Mouse (Mus musculus) CH12.LX (cell line): ENCODE results near the gene Tns3. TPM values are rescaled to one million over a fixed set of nuclear protein-coding genes. Genes with fewer than 3 reads are reported as not detected.

Experiments
- DNase-seq: peaks from one replicate; pipeline ENCODE4 v3.0.0-alpha.2; 2013; ENCODE audit errors: extremely low read depth
- H3K27ac ChIP-seq: 2 replicates; pipeline ENCODE4 v1.5.1; 2012; ENCODE audit warnings: low read depth, mild to moderate bottlenecking, control low read depth, moderate library complexity; ENCODE audit not compliant: insufficient read depth
- H3K27me3 ChIP-seq: replicated peaks from 2 replicates; pipeline ENCODE3; 2012; ENCODE audit warnings: inconsistent platforms
- H3K36me3 ChIP-seq, 2 experiments: replicated peaks in 1 of 2; 2 replicates each; pipeline versions ENCODE3 to v1.6.1; 2012; ENCODE audit warnings: inconsistent platforms in 1 of 2, low read length in 1 of 2, mild to moderate bottlenecking in 1 of 2, mixed read lengths in 1 of 2, moderate library complexity in 1 of 2; ENCODE audit not compliant: control insufficient read depth in 1 of 2, insufficient read depth in 1 of 2
- H3K4me1 ChIP-seq, 2 experiments: 2 replicates each; pipeline ENCODE4 v1.6.1; 2012; ENCODE audit warnings: inconsistent platforms in 1 of 2, moderate library complexity in 1 of 2; ENCODE audit not compliant: insufficient read depth in 2 of 2, control insufficient read depth in 1 of 2
- H3K4me2 ChIP-seq: 2 replicates; pipeline ENCODE4 v1.6.1; 2012; ENCODE audit warnings: low read depth, mild to moderate bottlenecking, control low read depth; ENCODE audit not compliant: poor library complexity, insufficient read depth, severe bottlenecking
- H3K4me3 ChIP-seq, 3 experiments: fragments of 150-350 bp in 1 of 3; sonication (generic) in 1 of 3; replicated peaks in 1 of 3; 2 replicates each; pipeline versions ENCODE3 to v1.5.1; 2011 to 2012; ENCODE audit warnings: low read depth in 2 of 3, low read length in 2 of 3, mild to moderate bottlenecking in 2 of 3, moderate library complexity in 2 of 3, control low read depth in 1 of 3, improper control_type of control experiment in 1 of 3, inconsistent platforms in 1 of 3, mixed read lengths in 1 of 3; ENCODE audit not compliant: poor library complexity in 1 of 3
- H3K79me2 ChIP-seq: replicated peaks from 2 replicates; pipeline ENCODE4 v1.6.1; 2012; ENCODE audit warnings: mild to moderate bottlenecking, moderate library complexity; ENCODE audit not compliant: control insufficient read depth, poor library complexity, insufficient read depth, severe bottlenecking; ENCODE audit errors: extremely low read depth
- H3K9ac ChIP-seq: 2 replicates; pipeline ENCODE4 v1.6.1; 2012; ENCODE audit warnings: low read depth, mild to moderate bottlenecking, control low read depth, moderate library complexity; ENCODE audit not compliant: insufficient read depth
- H3K9me3 ChIP-seq: replicated peaks from 2 replicates; pipeline ENCODE3; 2012; ENCODE audit warnings: low read length, inconsistent platforms, mixed read lengths
- BHLHE40 ChIP-seq: IDR thresholded peaks from 2 replicates; pipeline ENCODE4 v1.6.1; 2011; ENCODE audit warnings: mild to moderate bottlenecking, low read depth, low read length, improper control_type of control experiment
- CTCF ChIP-seq, 2 experiments: IDR thresholded peaks in 1 of 2; conservative IDR thresholded peaks in 1 of 2; 2 replicates each; pipeline ENCODE4 v1.5.1; 2011 to 2012; ENCODE audit warnings: low read depth in 2 of 2, low read length in 2 of 2, improper control_type of control experiment in 1 of 2, inconsistent platforms in 1 of 2, mild to moderate bottlenecking in 1 of 2, moderate library complexity in 1 of 2
- E2F4 ChIP-seq: IDR thresholded peaks from 2 replicates; pipeline ENCODE4 v1.6.1; 2011; ENCODE audit warnings: low read depth, low read length, improper control_type of control experiment; ENCODE audit not compliant: insufficient replicate concordance
- EP300 ChIP-seq: IDR thresholded peaks from 2 replicates; pipeline ENCODE4 v1.6.1; 2011; ENCODE audit warnings: low read length, improper control_type of control experiment
- ETS1 ChIP-seq: conservative IDR thresholded peaks from 2 replicates; pipeline ENCODE4 v1.6.1; 2012; ENCODE audit warnings: low read depth, mild to moderate bottlenecking, inconsistent platforms, low read length, improper control_type of control experiment, moderate library complexity
- HCFC1 ChIP-seq: IDR thresholded peaks from 2 replicates; pipeline ENCODE4 v1.6.1; 2012; ENCODE audit warnings: low read depth, mild to moderate bottlenecking, inconsistent platforms, low read length, improper control_type of control experiment
- JUN ChIP-seq: IDR thresholded peaks from 2 replicates; pipeline ENCODE4 v1.6.1; 2011; ENCODE audit warnings: low read depth, mild to moderate bottlenecking, low read length, improper control_type of control experiment, moderate library complexity; ENCODE audit not compliant: insufficient read depth
- JUND ChIP-seq: conservative IDR thresholded peaks from 2 replicates; pipeline ENCODE4 v1.6.1; 2011; ENCODE audit warnings: low read depth, low read length, improper control_type of control experiment
- KAT2A ChIP-seq: IDR thresholded peaks from 2 replicates; pipeline ENCODE4 v1.6.1; 2012; ENCODE audit warnings: low read length, improper control_type of control experiment, inconsistent platforms; ENCODE audit not compliant: insufficient replicate concordance
- MAFK ChIP-seq: IDR thresholded peaks from 2 replicates; pipeline ENCODE4 v1.6.1; 2011; ENCODE audit warnings: low read length, improper control_type of control experiment; ENCODE audit not compliant: insufficient replicate concordance
- MAX ChIP-seq: IDR thresholded peaks from 2 replicates; pipeline ENCODE4 v1.6.1; 2011; ENCODE audit warnings: low read length, improper control_type of control experiment
- MXI1 ChIP-seq: IDR thresholded peaks from 2 replicates; pipeline ENCODE4 v1.6.1; 2011; ENCODE audit warnings: mild to moderate bottlenecking, low read depth, low read length, improper control_type of control experiment
- MYC ChIP-seq: IDR thresholded peaks from 2 replicates; pipeline ENCODE4 v1.6.1; 2011; ENCODE audit warnings: low read depth, mild to moderate bottlenecking, improper control_type of control experiment, low read length
- NELFE ChIP-seq: IDR thresholded peaks from 2 replicates; pipeline ENCODE4 v1.6.1; 2011; ENCODE audit warnings: low read depth, low read length, improper control_type of control experiment
- POLR2AphosphoS2 ChIP-seq: IDR thresholded peaks from 2 replicates; pipeline ENCODE4 v1.6.1; 2011; ENCODE audit warnings: low read depth, low read length, improper control_type of control experiment
- RCOR1 ChIP-seq: conservative IDR thresholded peaks from 2 replicates; pipeline ENCODE4 v1.6.1; 2012; ENCODE audit warnings: low read depth, mild to moderate bottlenecking, inconsistent platforms, low read length, improper control_type of control experiment
- SIN3A ChIP-seq: IDR thresholded peaks from 2 replicates; pipeline ENCODE4 v1.6.1; 2012; ENCODE audit warnings: low read length, improper control_type of control experiment, inconsistent platforms
- SMC3 ChIP-seq: IDR thresholded peaks from 2 replicates; pipeline ENCODE4 v1.6.1; 2011; ENCODE audit warnings: low read depth, low read length, improper control_type of control experiment
- UBTF ChIP-seq: IDR thresholded peaks from 2 replicates; pipeline ENCODE4 v1.6.1; 2012; ENCODE audit warnings: low read depth, mild to moderate bottlenecking, inconsistent platforms, low read length, improper control_type of control experiment, moderate library complexity
- USF1 ChIP-seq: IDR thresholded peaks from 2 replicates; pipeline ENCODE4 v1.6.1; 2014; ENCODE audit warnings: low read depth, mild to moderate bottlenecking, inconsistent platforms, low read length, improper control_type of control experiment
- USF2 ChIP-seq: conservative IDR thresholded peaks from 2 replicates; pipeline ENCODE4 v1.6.1; 2011; ENCODE audit warnings: low read depth, low read length, improper control_type of control experiment
- ZC3H11A ChIP-seq: IDR thresholded peaks from 2 replicates; pipeline ENCODE4 v1.6.1; 2012; ENCODE audit warnings: low read depth, mild to moderate bottlenecking, inconsistent platforms, low read length, improper control_type of control experiment
- ZKSCAN1 ChIP-seq: IDR thresholded peaks from 2 replicates; pipeline ENCODE4 v1.6.1; 2012; ENCODE audit warnings: low read depth, inconsistent platforms, low read length, improper control_type of control experiment, borderline replicate concordance
- ZMIZ1 ChIP-seq: IDR thresholded peaks from 2 replicates; pipeline ENCODE4 v1.6.1; 2012; ENCODE audit warnings: low read depth, mild to moderate bottlenecking, inconsistent platforms, low read length, improper control_type of control experiment
- ZNF384 ChIP-seq: IDR thresholded peaks from 2 replicates; pipeline ENCODE4 v1.6.1; 2012; ENCODE audit warnings: low read depth, low read length, improper control_type of control experiment, inconsistent platforms
- dilution Hi-C: fragments of 300-500 bp; cut with MboI; formaldehyde crosslinking; loops from 2 replicates; pipeline ENCODE4 v1.14.3; 2020; ENCODE audit warnings: low sequenced_read_pairs; ENCODE audit not compliant: extremely low pct_unique_long_range_greater_than_20kb, extremely low pct_ligation_motif_present
- in situ Hi-C: fragments of 300-500 bp; cut with MboI; formaldehyde crosslinking; loops from 3 replicates; pipeline ENCODE4 v1.14.3; 2019; ENCODE audit warnings: low sequenced_read_pairs, low pct_ligation_motif_present, low pct_unique_long_range_greater_than_20kb, mixed read lengths
- polyA plus RNA-seq: library from polyadenylated mRNA; unstranded; fragments of >175 nt; gene quantifications from 2 replicates; pipeline ENCODE4 v1.2.1, GENCODE M21; 2012; ENCODE audit warnings: low read depth; ENCODE audit not compliant: insufficient read length
- total RNA-seq, 2 experiments: library from RNA; depleted of rRNA; stranded (reverse); fragments of 300-350 nt in 1 of 2; fragments of >200 nt in 1 of 2; gene quantifications; 2 replicates each; pipeline ENCODE4 v1.2.3; 2012 to 2014

Gene Tns3
- total and polyA plus RNA-seq, 3 experiments = 0.03 to 1.3 (median 0.33) TPM

DNA sequence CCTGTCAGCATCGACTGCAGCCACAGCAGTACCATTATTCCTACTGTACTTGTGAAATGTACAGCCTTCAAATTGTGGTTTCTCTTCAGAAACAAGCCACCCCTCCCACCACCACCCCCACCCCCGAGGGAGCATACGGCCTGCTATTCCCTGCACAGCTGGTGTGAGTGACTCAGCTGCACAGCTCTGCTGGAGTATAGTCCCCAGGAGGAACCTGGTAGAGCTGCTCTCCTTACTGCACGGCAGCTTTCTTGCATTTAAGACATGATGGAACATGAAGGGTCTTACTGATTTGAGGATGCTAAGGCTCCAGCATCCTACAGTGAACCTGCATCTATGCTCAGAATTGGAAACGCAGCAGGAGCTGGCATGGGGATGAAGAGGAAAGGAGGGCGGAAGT is 176.1 kb downstream of the Tns3 start:
- Histone ChIP-seq H3K9me3 (no peaks in the 10 kb centered on the region), H3K79me2 (no peaks in the 10 kb centered on the region), H3K4me3 (no peak overlapping the region), H3K4me1 (no peaks in the 10 kb centered on the region), H3K36me3 (no peaks in the 10 kb centered on the region), H3K27me3 (peaks cover 94% of the 10 kb centered on the region), H3K4me2 (no peak overlapping the region), H3K27ac (no peak overlapping the region), H3K9ac (no peak overlapping the region)
- TF ChIP-seq USF1 (no peak), E2F4 (no peak), JUN (no peak), JUND (no peak), MYC (no peak), USF2 (no peak), SIN3A (no peak), MXI1 (no peak), EP300 (no peak), CTCF (conservative IDR thresholded peaks at IDR 0.05 in 1 of 2, IDR thresholded peaks at IDR 0.05 in 1 of 2; ENCODE audit: low read depth in 2 of 2, low read length in 2 of 2) (no peak), SMC3 (no peak), BHLHE40 (no peak), ZNF384 (no peak), MAFK (no peak), POLR2AphosphoS2 (no peak), KAT2A (no peak), NELFE (no peak)
- DNase-seq = no peak
- dilution Hi-C loops = no loop called here
- in situ Hi-C loops = no loop called here

DNA sequence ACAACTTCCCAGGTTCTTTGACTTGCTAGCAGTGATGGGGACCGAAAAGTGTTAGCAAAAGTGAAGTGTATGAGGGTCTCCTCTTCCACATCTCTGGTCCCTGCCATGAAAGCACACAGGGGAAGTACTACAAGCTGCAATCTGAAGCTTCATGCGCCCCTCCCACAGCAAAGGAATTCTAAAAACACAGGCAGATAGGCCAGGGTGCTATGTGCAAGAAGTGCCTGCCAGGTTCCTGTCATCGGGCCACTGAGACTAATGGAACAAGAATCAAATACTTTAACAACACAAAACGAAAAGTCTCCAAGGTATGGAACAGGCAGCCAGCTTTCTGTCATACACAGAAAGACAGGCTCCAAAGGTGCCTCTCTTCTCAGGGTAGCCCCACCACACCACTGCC is 177.8 kb downstream of the Tns3 start:
- Histone ChIP-seq H3K4me3 (no peak overlapping the region), H3K4me2 (no peak overlapping the region), H3K9me3 (no peaks in the 10 kb centered on the region), H3K79me2 (no peaks in the 10 kb centered on the region), H3K36me3 (no peaks in the 10 kb centered on the region), H3K27ac (no peak overlapping the region), H3K9ac (no peak overlapping the region), H3K27me3 (peaks cover 94% of the 10 kb centered on the region), H3K4me1 (no peaks in the 10 kb centered on the region)
- in situ Hi-C loops = no loop called here
- TF ChIP-seq EP300 = no peak
- TF ChIP-seq ZKSCAN1 = no peak
- no peak for TF ChIP-seq HCFC1
- TF ChIP-seq ETS1 = no peak
- no peak for TF ChIP-seq UBTF
- TF ChIP-seq SIN3A = no peak
- TF ChIP-seq RCOR1 = no peak
- no peak for TF ChIP-seq MAX
- TF ChIP-seq KAT2A = no peak
- TF ChIP-seq ZNF384 = no peak
- TF ChIP-seq ZMIZ1 = no peak
- no peak for TF ChIP-seq BHLHE40
- TF ChIP-seq ZC3H11A = no peak
- TF ChIP-seq MYC = no peak
- no peak for TF ChIP-seq CTCF (conservative IDR thresholded peaks at IDR 0.05 in 1 of 2, IDR thresholded peaks at IDR 0.05 in 1 of 2; ENCODE audit: low read depth in 2 of 2, low read length in 2 of 2)
- DNase-seq = no peak
- dilution Hi-C loops = no loop called here
